Mouse (Mus musculus): ENCODE data around the gene Inip. TPM values are rescaled to one million over a fixed set of nuclear protein-coding genes. Genes with fewer than 3 reads are reported as not detected.

The Inip gene
- total and polyA plus RNA-seq, 2 experiments from 2014 or later, result 17.3 to 25.2 TPM

GRCm38 (mm10) chr4:59725579-59725978 lies 75.8 kb downstream of the Inip start:
- no peaks in the 10 kb centered on the region for H3K9me3 ChIP-seq (replicated peaks; ENCODE audit: control insufficient read depth, low read length)
- DNase-seq (ENCODE audit: low spot score) (no peak), ATAC-seq (ENCODE audit: insufficient read depth, low read depth) (no peak)
- H3K36me3 ChIP-seq (replicated peaks; ENCODE audit: control insufficient read depth, insufficient read depth, low read length), result no peaks in the 10 kb centered on the region
- H3K4me3 ChIP-seq (ENCODE audit: low read depth, low read length), result no peak overlapping the region
- H3K4me2 ChIP-seq (ENCODE audit: low read depth, low read length), result no peak overlapping the region
- H3K27ac ChIP-seq (ENCODE audit: low read depth), result no peak overlapping the region
- H3K27me3 ChIP-seq (ENCODE audit: control insufficient read depth, insufficient read depth, low read length), result no peaks in the 10 kb centered on the region
- no peak overlapping the region for H3K9ac ChIP-seq (replicated peaks; ENCODE audit: low read depth, low read length)
- no peak for TF ChIP-seq CTCF (IDR thresholded peaks at IDR 0.05; ENCODE audit: low read depth)
- no peak for TF ChIP-seq EP300 (IDR thresholded peaks at IDR 0.05; ENCODE audit: low read depth)
- 74% methylated on average over 4 of the region's 4 CpGs for WGBS
- H3K4me1 ChIP-seq (ENCODE audit: control insufficient read depth, insufficient read depth), result no peaks in the 10 kb centered on the region

DNA sequence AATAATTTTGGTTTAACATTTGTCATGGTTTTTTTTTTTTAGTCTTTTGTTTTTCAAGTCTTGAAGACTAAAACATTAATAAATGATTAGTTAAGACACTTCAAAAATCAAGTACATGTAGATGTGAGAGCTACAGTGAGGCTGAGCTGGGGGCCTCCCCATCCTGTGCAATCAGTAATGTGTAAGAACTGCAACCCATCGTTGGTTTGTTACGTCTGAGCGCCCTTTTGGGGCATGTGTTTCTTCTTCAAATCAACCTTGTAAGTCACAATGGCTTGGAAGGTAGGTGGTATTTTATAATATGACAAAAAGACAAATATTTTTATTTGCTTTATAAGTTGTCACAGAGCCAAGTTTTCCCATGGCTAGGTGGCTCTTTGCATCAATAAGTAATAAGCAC lies 79.6 kb downstream of the Inip start:
- Histone ChIP-seq H3K4me1 (ENCODE audit: control insufficient read depth, insufficient read depth) (no peaks in the 10 kb centered on the region), H3K27ac (ENCODE audit: low read depth) (no peak overlapping the region), H3K9ac (replicated peaks; ENCODE audit: low read depth, low read length) (no peak overlapping the region), H3K36me3 (replicated peaks; ENCODE audit: control insufficient read depth, insufficient read depth, low read length) (0 out of 2 replicates have a peak, but pooled peaks cover 5% of the 10 kb centered on the region), H3K27me3 (ENCODE audit: control insufficient read depth, insufficient read depth, low read length) (no peaks in the 10 kb centered on the region), H3K9me3 (replicated peaks; ENCODE audit: control insufficient read depth, low read length) (no peaks in the 10 kb centered on the region), H3K4me2 (ENCODE audit: low read depth, low read length) (no peak overlapping the region), H3K4me3 (ENCODE audit: low read depth, low read length) (no peak overlapping the region)
- no peak for ATAC-seq (ENCODE audit: insufficient read depth, low read depth)
- TF ChIP-seq EP300 (IDR thresholded peaks at IDR 0.05; ENCODE audit: low read depth), result no peak
- no peak for TF ChIP-seq CTCF (IDR thresholded peaks at IDR 0.05; ENCODE audit: low read depth)
- 93% methylated on average over 3 of the region's 3 CpGs for WGBS
- DNase-seq (ENCODE audit: low spot score), result no peak

Other genes starting within 250 kb of the Inip start
- gene Hsdl2, start 220.0 kb downstream of the Inip start, total RNA-seq (2014; rRNA removed; ENCODE audit: low replicate concordance), result 68.4 and 117 TPM in 2 replicates
- gene Hsdl2, start 220.0 kb downstream of the Inip start, polyA plus RNA-seq (2015; fragmentation: Nextera tagmentation; extraction: Ambion mirVana), result 262 and 267 TPM in 2 replicates
- gene E130308A19Rik, start 175.4 kb downstream of the Inip start, total RNA-seq (2014; rRNA removed; ENCODE audit: low replicate concordance), result 14.7 and 16.3 TPM in 2 replicates
- 11.3 TPM in 2 replicates for gene E130308A19Rik, start 175.4 kb downstream of the Inip start, polyA plus RNA-seq (2015; fragmentation: Nextera tagmentation; extraction: Ambion mirVana)
- gene Snx30, start 4.3 kb upstream of the Inip start, total RNA-seq (2014; rRNA removed; ENCODE audit: low replicate concordance), result 3.7 and 4.5 TPM in 2 replicates
- 2.9 and 3.3 TPM in 2 replicates for gene Snx30, start 4.3 kb upstream of the Inip start, polyA plus RNA-seq (2015; fragmentation: Nextera tagmentation; extraction: Ambion mirVana)
- gene Slc46a2, start 113.5 kb upstream of the Inip start, total RNA-seq (2014; rRNA removed; ENCODE audit: low replicate concordance), result 0.35 and 2.5 TPM in 2 replicates
- 0.10 and 0.14 TPM in 2 replicates for gene Slc46a2, start 113.5 kb upstream of the Inip start, polyA plus RNA-seq (2015; fragmentation: Nextera tagmentation; extraction: Ambion mirVana)
- gene Mup4, start 159.1 kb upstream of the Inip start, total RNA-seq (2014; rRNA removed; ENCODE audit: low replicate concordance), result not detected in 2 replicates
- not detected in 2 replicates for gene Mup4, start 159.1 kb upstream of the Inip start, polyA plus RNA-seq (2015; fragmentation: Nextera tagmentation; extraction: Ambion mirVana)
- not detected in 2 replicates for gene Mup6, start 162.7 kb upstream of the Inip start, total RNA-seq (2014; rRNA removed; ENCODE audit: low replicate concordance)
- not detected in 2 replicates for gene Mup6, start 162.7 kb upstream of the Inip start, polyA plus RNA-seq (2015; fragmentation: Nextera tagmentation; extraction: Ambion mirVana)